Mouse (Mus musculus) liver, embryonic 15.5 days (tissue): Measurements from ENCODE around the gene Rgs14. TPM values are rescaled to one million over a fixed set of nuclear protein-coding genes. Genes with fewer than 3 reads are reported as not detected.

Source experiments
- ATAC-seq: fragments of 200-750 bp; cut with Nextera tagmentation; 2 replicates; pipeline ENCODE4 v1.8.0; 2017; ENCODE audit warnings: moderate number of reproducible peaks, mild to moderate bottlenecking, moderate library complexity; ENCODE audit not compliant: insufficient read depth
- H3K27ac ChIP-seq: fragments of 300-500 bp; sonication (generic); replicated peaks from 2 replicates; pipeline ENCODE4 v1.5.1; 2015; ENCODE audit warnings: mild to moderate bottlenecking, inconsistent platforms
- H3K27me3 ChIP-seq: fragments of 300-500 bp; sonication (generic); 2 replicates; pipeline ENCODE4 v1.6.1; 2015; ENCODE audit warnings: mild to moderate bottlenecking, inconsistent platforms
- H3K36me3 ChIP-seq: fragments of 300-500 bp; sonication (generic); replicated peaks from 2 replicates; pipeline ENCODE4 v1.6.1; 2015; ENCODE audit warnings: moderate library complexity, mild to moderate bottlenecking, inconsistent platforms
- H3K4me1 ChIP-seq: fragments of 300-500 bp; sonication (generic); replicated peaks from 2 replicates; pipeline ENCODE4 v1.6.1; 2015; ENCODE audit warnings: inconsistent platforms
- H3K4me2 ChIP-seq: fragments of 300-500 bp; sonication (generic); 2 replicates; pipeline ENCODE4 v1.6.1; 2015; ENCODE audit warnings: moderate library complexity, mild to moderate bottlenecking, inconsistent platforms
- H3K4me3 ChIP-seq: fragments of 300-500 bp; sonication (generic); replicated peaks from 2 replicates; pipeline ENCODE4 v1.5.1; 2015; ENCODE audit warnings: mild to moderate bottlenecking, inconsistent platforms
- H3K9ac ChIP-seq: fragments of 300-500 bp; sonication (generic); 2 replicates; pipeline ENCODE4 v1.6.1; 2015; ENCODE audit warnings: moderate library complexity, mild to moderate bottlenecking, inconsistent platforms
- H3K9me3 ChIP-seq: fragments of 300-500 bp; sonication (generic); replicated peaks from 2 replicates; pipeline ENCODE4 v1.6.1; 2016; ENCODE audit warnings: inconsistent platforms
- WGBS: fragments of 180-500 bp; shearing (Covaris S2); methylation state at CpG from one replicate; pipeline ENCODE4 v1.1.7; 2015; ENCODE audit warnings: mixed read lengths; ENCODE audit not compliant: insufficient replicate concordance; 5-methylcytosine and 5-hydroxymethylcytosine counted together
- polyA plus RNA-seq: library from polyadenylated mRNA; unstranded; fragments of >200 nt; fragmentation: Nextera tagmentation; extraction: Ambion mirVana; gene quantifications from 2 replicates; pipeline ENCODE4 v1.2.1, GENCODE M21; 2015

Rgs14 gene
- polyA plus RNA-seq, 1 experiment from 2014 or later = 2.2 TPM

GRCm38 (mm10) chr13:55405783-55406390 lies 36.4 kb downstream of the Rgs14 start:
- 20% methylated on average over 13 of the region's 13 CpGs for WGBS
- Histone ChIP-seq H3K27ac (no peak overlapping the region), H3K36me3 (no peaks in the 10 kb centered on the region), H3K4me2 (no peak overlapping the region), H3K9ac (no peak overlapping the region), H3K4me1 (0 out of 2 replicates have a peak, but pooled peaks cover 3% of the 10 kb centered on the region), H3K9me3 (no peaks in the 10 kb centered on the region), H3K4me3 (no peak overlapping the region), H3K27me3 (peaks cover 95% of the 10 kb centered on the region)
- ATAC-seq = no peak

GRCm38 (mm10) chr13:55407341-55407740 lies 37.8 kb downstream of the Rgs14 start:
- H3K4me1 ChIP-seq = 0 out of 2 replicates have a peak, but pooled peaks cover 3% of the 10 kb centered on the region
- no peak overlapping the region for H3K4me2 ChIP-seq
- H3K9ac ChIP-seq = no peak overlapping the region
- peaks cover 92% of the 10 kb centered on the region for H3K27me3 ChIP-seq
- no peak overlapping the region for H3K27ac ChIP-seq
- no peak for ATAC-seq
- WGBS = 52% methylated on average over 4 of the region's 4 CpGs
- H3K36me3 ChIP-seq = no peaks in the 10 kb centered on the region
- H3K9me3 ChIP-seq = no peaks in the 10 kb centered on the region
- H3K4me3 ChIP-seq = no peak overlapping the region

GRCm38 (mm10) chr13:55408546-55409120 lies 39.1 kb downstream of the Rgs14 start:
- Histone ChIP-seq H3K4me1 (peaks cover 12% of the 10 kb centered on the region; the same call in 1 of the 2 replicates), H3K4me3 (no peak overlapping the region), H3K9me3 (no peaks in the 10 kb centered on the region), H3K9ac (no peak overlapping the region), H3K27me3 (peaks cover 91% of the 10 kb centered on the region), H3K36me3 (no peaks in the 10 kb centered on the region), H3K27ac (no peak overlapping the region), H3K4me2 (no peak overlapping the region)
- WGBS = 70% methylated on average over 19 of the region's 19 CpGs
- no peak for ATAC-seq

GRCm38 (mm10) chr13:55411826-55412225 lies 42.3 kb downstream of the Rgs14 start:
- Histone ChIP-seq H3K9ac (no peak overlapping the region), H3K27me3 (peaks cover 82% of the 10 kb centered on the region), H3K4me2 (no peak overlapping the region), H3K9me3 (no peaks in the 10 kb centered on the region), H3K4me3 (no peak overlapping the region), H3K36me3 (no peaks in the 10 kb centered on the region), H3K4me1 (peaks cover 13% of the 10 kb centered on the region), H3K27ac (no peak overlapping the region)
- ATAC-seq = no peak
- 49% methylated on average over 7 of the region's 7 CpGs for WGBS

- no peak for ATAC-seq
- H3K27ac ChIP-seq = no peak overlapping the region
- no peaks in the 10 kb centered on the region for H3K9me3 ChIP-seq
- no peak overlapping the region for H3K9ac ChIP-seq
- H3K4me3 ChIP-seq = no peak overlapping the region
- 58% methylated on average over 13 of the region's 13 CpGs for WGBS
- peaks cover 79% of the 10 kb centered on the region for H3K27me3 ChIP-seq
- H3K36me3 ChIP-seq = no peaks in the 10 kb centered on the region
- H3K4me1 ChIP-seq = peaks cover 14% of the 10 kb centered on the region
- H3K4me2 ChIP-seq = no peak overlapping the region
These were observed 43.2 kb downstream of the Rgs14 start for GRCm38 (mm10) chr13:55412643-55413307.

GRCm38 (mm10) chr13:55413333-55413732 lies 43.8 kb downstream of the Rgs14 start:
- no peaks in the 10 kb centered on the region for H3K36me3 ChIP-seq
- H3K4me2 ChIP-seq = no peak overlapping the region
- no peak overlapping the region for H3K27ac ChIP-seq
- peak; percentile 26; the same call in 1 of the 2 replicates for ATAC-seq
- H3K4me1 ChIP-seq = peaks cover 19% of the 10 kb centered on the region
- WGBS = 22% methylated on average over 12 of the region's 12 CpGs
- peaks cover 79% of the 10 kb centered on the region for H3K27me3 ChIP-seq
- H3K4me3 ChIP-seq = no peak overlapping the region
- no peaks in the 10 kb centered on the region for H3K9me3 ChIP-seq
- H3K9ac ChIP-seq = no peak overlapping the region

- H3K36me3 ChIP-seq = no peaks in the 10 kb centered on the region
- H3K27ac ChIP-seq = no peak within 1 kb of the TSS
- H3K9ac ChIP-seq = no peak within 1 kb of the TSS
- peaks cover 22% of the 10 kb centered on the region for H3K4me1 ChIP-seq
- H3K9me3 ChIP-seq = no peaks in the 10 kb centered on the region
- no peak for ATAC-seq
- H3K4me2 ChIP-seq = peak within 1 kb of the TSS; percentile 44; the same call in 1 of the 2 replicates
- H3K27me3 ChIP-seq = peaks cover 79% of the 10 kb centered on the region
- 14% methylated on average over 41 of the region's 41 CpGs for WGBS
- H3K4me3 ChIP-seq = 0 out of 2 replicates have a peak within 1 kb of the TSS, but pooled peaks have one; percentile 10
These were observed 45.3 kb downstream of the Rgs14 start, which contains the start of gene Pfn3 for GRCm38 (mm10) chr13:55414743-55415380. Pfn3 (minus strand) TSS chr13:55415232.

GRCm38 (mm10) chr13:55418004-55418403 lies 48.5 kb downstream of the Rgs14 start:
- no peaks in the 10 kb centered on the region for H3K36me3 ChIP-seq
- no peak overlapping the region for H3K27ac ChIP-seq
- H3K4me1 ChIP-seq = peaks cover 37% of the 10 kb centered on the region
- no peak overlapping the region for H3K4me2 ChIP-seq
- peaks cover 85% of the 10 kb centered on the region for H3K27me3 ChIP-seq
- H3K9ac ChIP-seq = no peak overlapping the region
- H3K9me3 ChIP-seq = no peaks in the 10 kb centered on the region
- ATAC-seq = 0 out of 2 replicates have a peak, but pooled peaks have one; percentile 56
- 9% methylated on average over 12 of the region's 12 CpGs for WGBS
- no peak overlapping the region for H3K4me3 ChIP-seq

GRCm38 (mm10) chr13:55419142-55419541 lies 49.6 kb downstream of the Rgs14 start:
- 54% methylated on average over 5 of the region's 5 CpGs for WGBS
- H3K9me3 ChIP-seq = no peaks in the 10 kb centered on the region
- ATAC-seq = no peak
- H3K36me3 ChIP-seq = no peaks in the 10 kb centered on the region
- H3K9ac ChIP-seq = no peak overlapping the region
- H3K4me2 ChIP-seq = no peak overlapping the region
- H3K4me3 ChIP-seq = no peak overlapping the region
- H3K4me1 ChIP-seq = peaks cover 31% of the 10 kb centered on the region
- no peak overlapping the region for H3K27ac ChIP-seq
- peaks cover 79% of the 10 kb centered on the region for H3K27me3 ChIP-seq

GRCm38 (mm10) chr13:55420018-55420932 lies 50.7 kb downstream of the Rgs14 start:
- no peaks in the 10 kb centered on the region for H3K9me3 ChIP-seq
- 24% methylated on average over 51 of the region's 51 CpGs for WGBS
- peak; percentile 52; the same call in 1 of the 2 replicates for ATAC-seq
- no peaks in the 10 kb centered on the region for H3K36me3 ChIP-seq
- H3K27ac ChIP-seq = no peak overlapping the region
- H3K4me2 ChIP-seq = peak overlapping the region; percentile 7; the same call in 1 of the 2 replicates
- H3K4me1 ChIP-seq = peaks cover 29% of the 10 kb centered on the region
- H3K27me3 ChIP-seq = peaks cover 67% of the 10 kb centered on the region
- no peak overlapping the region for H3K9ac ChIP-seq
- no peak overlapping the region for H3K4me3 ChIP-seq
